13 mouse cellular contexts compared by ENCODE assay signal in genomic region chr5:73236894-73237334, GRCm38 (mm10). TPM values are rescaled to one million over a fixed set of nuclear protein-coding genes. Genes with fewer than 3 reads are reported as not detected.
A peak's percentile ranks its signal among the peaks of the same experiment; 100 is the strongest.
DNase-seq lines count a peak whose midpoint lies in the region; ATAC-seq lines count a peak whose summit lies in the region.
"Had no signal": no experiment of that assay in that cellular context is flagged by ENCODE, and none has a peak within 500 bp of the region (broad histone marks: within the 10 kb centered on the region; RNA-seq: fewer than 3 reads in every experiment).

No protein-coding gene starts in this region.

- no peak overlapping the region for H3K9ac ChIP-seq in forebrain, embryonic 16.5 days (replicated peaks; ENCODE audit: low read depth, low read length)
- H3K9ac ChIP-seq in midbrain, embryonic 12.5 days (replicated peaks), result no peak overlapping the region
- H3K9ac ChIP-seq: liver, embryonic 13.5 days had no signal

- no peak for DNase-seq in forebrain, embryonic 10.5 days (ENCODE audit: extremely low spot score, low spot score)
- DNase-seq in kidney, postnatal 4 days, result peak; percentile 20 to 23
- DNase-seq in kidney, postnatal 14 days, result no peak
- peak; percentile 32 for DNase-seq in T-cell, adult 2 months (ENCODE audit: low spot score)
- no peak for DNase-seq in right cerebral cortex, postnatal 10 days (ENCODE audit: low spot score in 2 of 2)
- DNase-seq in left cerebral cortex, adult 9 months (ENCODE audit: low spot score in 2 of 2), result no peak
- DNase-seq: adrenal gland, adult 8-10 months; cerebellum, postnatal 36 days; kidney, adult 8-10 months; liver, embryonic 13.5 days; right cerebral cortex, postnatal 25 days had no signal

- WGBS in forebrain, embryonic 10.5 days, result 9% methylated on average over 6 of the region's 6 CpGs
- WGBS in forebrain, embryonic 16.5 days, result 24% methylated on average over 6 of the region's 6 CpGs
- WGBS in midbrain, embryonic 12.5 days, result 5% methylated on average over 6 of the region's 6 CpGs

- H3K4me1 ChIP-seq in forebrain, embryonic 10.5 days, result peaks cover 40% of the 10 kb centered on the region
- H3K4me1 ChIP-seq in forebrain, embryonic 16.5 days (replicated peaks; ENCODE audit: control insufficient read depth, insufficient read depth, low read length), result peaks cover 42% of the 10 kb centered on the region
- peaks cover 23% of the 10 kb centered on the region for H3K4me1 ChIP-seq in midbrain, embryonic 12.5 days

- peaks cover 3% of the 10 kb centered on the region for H3K36me3 ChIP-seq in forebrain, embryonic 10.5 days (replicated peaks)
- no peaks in the 10 kb centered on the region for H3K36me3 ChIP-seq in forebrain, embryonic 16.5 days (ENCODE audit: control insufficient read depth, insufficient read depth)
- no peaks in the 10 kb centered on the region for H3K36me3 ChIP-seq in midbrain, embryonic 12.5 days
- H3K36me3 ChIP-seq: liver, embryonic 13.5 days had no signal

- H3K4me2 ChIP-seq in forebrain, embryonic 16.5 days (ENCODE audit: low read length), result no peak overlapping the region
- no peak overlapping the region for H3K4me2 ChIP-seq in midbrain, embryonic 12.5 days (replicated peaks)
- H3K4me2 ChIP-seq: liver, embryonic 13.5 days had no signal

- no peaks in the 10 kb centered on the region for H3K27me3 ChIP-seq in forebrain, embryonic 10.5 days (ENCODE audit: poor library complexity, severe bottlenecking)
- no peaks in the 10 kb centered on the region for H3K27me3 ChIP-seq in forebrain, embryonic 16.5 days (replicated peaks; ENCODE audit: control insufficient read depth, insufficient read depth, low read length)
- no peaks in the 10 kb centered on the region for H3K27me3 ChIP-seq in midbrain, embryonic 12.5 days
- H3K27me3 ChIP-seq: liver, embryonic 13.5 days had no signal

- H3K27ac ChIP-seq in forebrain, embryonic 10.5 days, result peak overlapping the region; percentile 73
- H3K27ac ChIP-seq in forebrain, embryonic 16.5 days (ENCODE audit: low read length), result no peak overlapping the region
- H3K27ac ChIP-seq in midbrain, embryonic 12.5 days (replicated peaks), result peak overlapping the region; percentile 27
- H3K27ac ChIP-seq: liver, embryonic 13.5 days had no signal

- H3K4me3 ChIP-seq in forebrain, embryonic 10.5 days, result no peak overlapping the region
- H3K4me3 ChIP-seq in forebrain, embryonic 16.5 days (replicated peaks; ENCODE audit: low read length), result no peak overlapping the region
- H3K4me3 ChIP-seq in midbrain, embryonic 12.5 days, result no peak overlapping the region
- H3K4me3 ChIP-seq: liver, embryonic 13.5 days had no signal

- no peak for ATAC-seq in forebrain, embryonic 16.5 days
- ATAC-seq in midbrain, embryonic 12.5 days (ENCODE audit: low FRiP score, low read depth), result peak; percentile 54

- no peaks in the 10 kb centered on the region for H3K9me3 ChIP-seq in forebrain, embryonic 10.5 days
- no peaks in the 10 kb centered on the region for H3K9me3 ChIP-seq in forebrain, embryonic 16.5 days (ENCODE audit: control insufficient read depth, low read length)
- H3K9me3 ChIP-seq in midbrain, embryonic 12.5 days, result no peaks in the 10 kb centered on the region
- H3K9me3 ChIP-seq: liver, embryonic 13.5 days had no signal

RNA-seq across cellular contexts. Expression of gene Fryl, which starts 19.5 kb away (rescaled TPM):
- polyA plus RNA-seq in forebrain, embryonic 10.5 days (2016; fragmentation: Nextera tagmentation; extraction: Ambion mirVana), result 22.5 and 28.0 TPM in 2 replicates
- polyA plus RNA-seq in forebrain, embryonic 16.5 days (2015; fragmentation: Nextera tagmentation; extraction: Ambion mirVana), result 48.4 and 50.7 TPM in 2 replicates
- polyA plus RNA-seq in midbrain, embryonic 12.5 days (2016; fragmentation: Nextera tagmentation; extraction: Ambion mirVana), result 48.7 and 52.0 TPM in 2 replicates

RNA-seq across cellular contexts. Expression of gene Ociad1, which starts 55.7 kb away (rescaled TPM):
- polyA plus RNA-seq in forebrain, embryonic 10.5 days (2016; fragmentation: Nextera tagmentation; extraction: Ambion mirVana), result 161 and 163 TPM in 2 replicates
- polyA plus RNA-seq in forebrain, embryonic 16.5 days (2015; fragmentation: Nextera tagmentation; extraction: Ambion mirVana), result 296 and 323 TPM in 2 replicates
- 186 and 219 TPM in 2 replicates for polyA plus RNA-seq in midbrain, embryonic 12.5 days (2016; fragmentation: Nextera tagmentation; extraction: Ambion mirVana)

Comparison
In these comparisons a context has a peak if more than half of its experiments do, and no peak if none do; other contexts are left out.
1. DNase-seq: peak in kidney, postnatal 4 days (2 of 2) and T-cell, adult 2 months (single experiment); none in forebrain, embryonic 10.5 days (single experiment), kidney, postnatal 14 days (single experiment), right cerebral cortex, postnatal 10 days (0 of 2) and left cerebral cortex, adult 9 months (0 of 2).